Comparison of ENCODE assay signal across 8 mouse cellular contexts in genomic region chr10:61381823-61382222, GRCm38 (mm10). TPM values are rescaled to one million over a fixed set of nuclear protein-coding genes. Genes with fewer than 3 reads are reported as not detected.
DNase-seq lines count a peak whose midpoint lies in the region; ATAC-seq and TF ChIP-seq lines count a peak whose summit lies in the region.

No protein-coding gene starts in this region.

- no peak overlapping the region for H3K9ac ChIP-seq in forebrain, postnatal 0 days
- peak overlapping the region; percentile 71; the same call in 1 of the 2 replicates for H3K9ac ChIP-seq in kidney, postnatal 0 days (ENCODE audit: low read depth, low read length)

- no peak for ATAC-seq in forebrain, postnatal 0 days
- no peak for ATAC-seq in kidney, postnatal 0 days (replicated peaks; ENCODE audit: low FRiP score, low read depth)
- ATAC-seq in megakaryocyte, adult 5-6 weeks (ENCODE audit: poor library complexity, severe bottlenecking), result peak; percentile 31; the same call in 1 of the 2 replicates

- H3K4me1 ChIP-seq in forebrain, postnatal 0 days (ENCODE audit: insufficient read depth), result peaks cover 13% of the 10 kb centered on the region; the same call in 1 of the 2 replicates
- peaks cover 28% of the 10 kb centered on the region; the same call in 1 of the 2 replicates for H3K4me1 ChIP-seq in kidney, postnatal 0 days (replicated peaks; ENCODE audit: insufficient read depth, low read length)

- H3K36me3 ChIP-seq in forebrain, postnatal 0 days (ENCODE audit: insufficient read depth), result no peaks in the 10 kb centered on the region
- H3K36me3 ChIP-seq in kidney, postnatal 0 days (ENCODE audit: insufficient read depth, low read length), result no peaks in the 10 kb centered on the region

- no peaks in the 10 kb centered on the region for H3K9me3 ChIP-seq in forebrain, postnatal 0 days (ENCODE audit: low read length)
- H3K9me3 ChIP-seq in kidney, postnatal 0 days (replicated peaks; ENCODE audit: low read length), result no peaks in the 10 kb centered on the region

- DNase-seq in heart, adult 11 months, result peak; percentile 98
- no peak for DNase-seq in heart, adult 8-10 months (ENCODE audit: low spot score)
- DNase-seq in forebrain, postnatal 0 days, result no peak
- no peak for DNase-seq in kidney, postnatal 0 days (ENCODE audit: low spot score)
- no peak for DNase-seq in embryo, embryonic 10.5 days (ENCODE audit: low spot score)
- DNase-seq in urinary bladder, adult 2 months (ENCODE audit: low spot score), result no peak
- no peak for DNase-seq in thymus, postnatal 4 days

- peak overlapping the region; percentile 66; the same call in 1 of the 2 replicates for H3K4me3 ChIP-seq in forebrain, postnatal 0 days (ENCODE audit: low read depth, low read length)
- peak overlapping the region; percentile 60 for H3K4me3 ChIP-seq in kidney, postnatal 0 days (replicated peaks; ENCODE audit: low read depth, low read length)

- peak overlapping the region; percentile 89 for H3K4me2 ChIP-seq in forebrain, postnatal 0 days (ENCODE audit: low read depth)
- peak overlapping the region; percentile 87 for H3K4me2 ChIP-seq in kidney, postnatal 0 days (ENCODE audit: low read length)

- no peaks in the 10 kb centered on the region for H3K27me3 ChIP-seq in forebrain, postnatal 0 days (ENCODE audit: insufficient read depth, low read length)
- no peaks in the 10 kb centered on the region for H3K27me3 ChIP-seq in kidney, postnatal 0 days (ENCODE audit: insufficient read depth, low read length)

- no peak overlapping the region for H3K27ac ChIP-seq in forebrain, postnatal 0 days (ENCODE audit: low read depth, low read length)
- no peak overlapping the region for H3K27ac ChIP-seq in kidney, postnatal 0 days

- WGBS in forebrain, postnatal 0 days, result 29% methylated on average over 8 of the region's 8 CpGs
- WGBS in kidney, postnatal 0 days, result 10% methylated on average over 8 of the region's 8 CpGs

- TF ChIP-seq CTCF in forebrain, postnatal 0 days (IDR thresholded peaks at IDR 0.05; ENCODE audit: low read depth), result no peak
- no peak for TF ChIP-seq CTCF in kidney, postnatal 0 days (IDR thresholded peaks at IDR 0.05; ENCODE audit: low read depth)

RNA-seq across cellular contexts. Expression of gene Pald1, which starts 1.5 kb away (rescaled TPM):
- total RNA-seq in heart, adult 8-10 months (2022), result 10 to 100 TPM; 11.3 to 21.8 (median 12.9) TPM
- 20.2 and 23.7 TPM in 2 replicates for total RNA-seq in forebrain, postnatal 0 days (2014; rRNA removed)
- polyA plus RNA-seq in forebrain, postnatal 0 days (2015; fragmentation: Nextera tagmentation; extraction: Ambion mirVana), result 12.4 and 14.4 TPM in 2 replicates
- 20.2 and 24.8 TPM in 2 replicates for polyA plus RNA-seq in kidney, postnatal 0 days (2015; fragmentation: Nextera tagmentation; extraction: Ambion mirVana)
- total RNA-seq in megakaryocyte, adult 5-6 weeks (2015), result 0.16 TPM in 1 of 2 replicates, not detected in the other
- total RNA-seq in megakaryocyte, adult 5-6 weeks (2017), result 0.77 and 2.1 TPM in 2 replicates
- 14.0 and 14.3 TPM in 2 replicates for polyA plus RNA-seq in urinary bladder, adult 2 months (2012; rRNA removed)

RNA-seq across cellular contexts. Expression of gene Nodal, which starts 35.9 kb away (rescaled TPM):
- total RNA-seq in heart, adult 8-10 months (2022), result under 1 TPM in 1 of 4 experiments, not detected in 3; 0.11 TPM
- total RNA-seq in forebrain, postnatal 0 days (2014; rRNA removed), result 0.54 TPM in 1 of 2 replicates, not detected in the other
- 0.13 and 0.16 TPM in 2 replicates for polyA plus RNA-seq in forebrain, postnatal 0 days (2015; fragmentation: Nextera tagmentation; extraction: Ambion mirVana)
- 0.36 and 0.45 TPM in 2 replicates for polyA plus RNA-seq in kidney, postnatal 0 days (2015; fragmentation: Nextera tagmentation; extraction: Ambion mirVana)
- total RNA-seq in megakaryocyte, adult 5-6 weeks (2015), result not detected in 2 replicates
- total RNA-seq in megakaryocyte, adult 5-6 weeks (2017), result not detected in 2 replicates
- polyA plus RNA-seq in urinary bladder, adult 2 months (2012; rRNA removed), result 0.07 TPM in 1 of 2 replicates, not detected in the other
